Mouse (Mus musculus): ENCODE measurements around the gene Prkaca. TPM values are rescaled to one million over a fixed set of nuclear protein-coding genes. Genes with fewer than 3 reads are reported as not detected.

The Prkaca gene
- total and polyA plus RNA-seq, 3 experiments = 24.7 to 74.9 TPM; not detected in 1

- Histone ChIP-seq H3K79me2 (ENCODE audit: control insufficient read depth, insufficient read depth, low read length, poor library complexity) (no peaks in the 10 kb centered on the region), H3K9ac (ENCODE audit: control insufficient read depth, low read depth, low read length, poor library complexity, severe bottlenecking) (no peak overlapping the region), H3K4me1 (ENCODE audit: control insufficient read depth in 1 of 2, insufficient read depth in 2 of 2, low read length in 2 of 2) (no peaks in the 10 kb centered on the region), H3K27me3 (ENCODE audit: control insufficient read depth in 1 of 2, insufficient read depth in 2 of 2, low read length in 2 of 2) (no peaks in the 10 kb centered on the region), H3K36me3 (ENCODE audit: control insufficient read depth in 1 of 2, insufficient read depth in 2 of 2, low read length in 2 of 2) (peaks cover 0 to 13% of the 10 kb centered on the region in 2 experiments; a peak in 2 of 4 replicates), H3K9me3 (replicated peaks; ENCODE audit: insufficient read depth, low read length) (no peaks in the 10 kb centered on the region), H3K27ac (ENCODE audit: control insufficient read depth, low read depth, low read length) (no peak overlapping the region), H3K4me3 (ENCODE audit: control insufficient read depth in 1 of 2, insufficient read depth in 1 of 2, low read depth in 2 of 2, low read length in 2 of 2) (no peak overlapping the region)
- no peak for TF ChIP-seq ZMIZ1 (IDR thresholded peaks at IDR 0.05; ENCODE audit: low read depth, low read length)
- no peak for TF ChIP-seq ZKSCAN1 (IDR thresholded peaks at IDR 0.05; ENCODE audit: low read depth, low read length)
- TF ChIP-seq ZC3H11A (IDR thresholded peaks at IDR 0.05; ENCODE audit: low read depth, low read length) = no peak
- TF ChIP-seq MYC (IDR thresholded peaks at IDR 0.05; ENCODE audit: low read depth, low read length) = no peak
- TF ChIP-seq ELF1 (IDR thresholded peaks at IDR 0.05; ENCODE audit: low read depth, low read length) = no peak
- no peak for TF ChIP-seq HCFC1 (IDR thresholded peaks at IDR 0.05; ENCODE audit: low read depth, low read length)
- no peak for TF ChIP-seq ZNF384 (IDR thresholded peaks at IDR 0.05; ENCODE audit: low read depth, low read length)
- TF ChIP-seq CTCF (IDR thresholded peaks at IDR 0.05 in 2 of 3, conservative IDR thresholded peaks at IDR 0.05 in 1 of 3; ENCODE audit: control insufficient read depth in 1 of 3, insufficient read depth in 1 of 3, low read depth in 2 of 3, low read length in 3 of 3, poor library complexity in 1 of 3, severe bottlenecking in 1 of 3) = no peak
- TF ChIP-seq ETS1 (IDR thresholded peaks at IDR 0.05; ENCODE audit: low read depth, low read length) = no peak
- TF ChIP-seq SIN3A (IDR thresholded peaks at IDR 0.05; ENCODE audit: low read length) = no peak
- TF ChIP-seq E2F4 (IDR thresholded peaks at IDR 0.05; ENCODE audit: borderline replicate concordance, low read depth, low read length) = no peak
- TF ChIP-seq CHD1 (IDR thresholded peaks at IDR 0.05; ENCODE audit: low read depth, low read length) = no peak
- no peak for DNase-seq (ENCODE audit: low read depth, low spot score)
Observed at GRCm38 (mm10) chr8:83964015-83964765, 8.6 kb upstream of the Prkaca start.

GRCm38 (mm10) chr8:83967701-83968100 is 5.1 kb upstream of the Prkaca start:
- Histone ChIP-seq H3K4me3 (ENCODE audit: control insufficient read depth in 1 of 2, insufficient read depth in 1 of 2, low read depth in 2 of 2, low read length in 2 of 2) (no peak overlapping the region), H3K79me2 (ENCODE audit: control insufficient read depth, insufficient read depth, low read length, poor library complexity) (no peaks in the 10 kb centered on the region; the same call in 1 of the 2 replicates), H3K9ac (ENCODE audit: control insufficient read depth, low read depth, low read length, poor library complexity, severe bottlenecking) (no peak overlapping the region), H3K4me1 (ENCODE audit: control insufficient read depth in 1 of 2, insufficient read depth in 2 of 2, low read length in 2 of 2) (peaks cover 0 to 5% of the 10 kb centered on the region in 2 experiments; a peak in 1 of 4 replicates), H3K27me3 (ENCODE audit: control insufficient read depth in 1 of 2, insufficient read depth in 2 of 2, low read length in 2 of 2) (no peaks in the 10 kb centered on the region), H3K9me3 (replicated peaks; ENCODE audit: insufficient read depth, low read length) (no peaks in the 10 kb centered on the region), H3K36me3 (ENCODE audit: control insufficient read depth in 1 of 2, insufficient read depth in 2 of 2, low read length in 2 of 2) (peaks cover 0 to 11% of the 10 kb centered on the region in 2 experiments; a peak in 2 of 4 replicates), H3K27ac (ENCODE audit: control insufficient read depth, low read depth, low read length) (no peak overlapping the region)
- no peak for DNase-seq (ENCODE audit: low read depth, low spot score)
- TF ChIP-seq MYC (IDR thresholded peaks at IDR 0.05; ENCODE audit: low read depth, low read length) (no peak), ZC3H11A (IDR thresholded peaks at IDR 0.05; ENCODE audit: low read depth, low read length) (no peak), TAL1 (IDR thresholded peaks at IDR 0.05; ENCODE audit: low read length) (no peak), HCFC1 (IDR thresholded peaks at IDR 0.05; ENCODE audit: low read depth, low read length) (no peak), ETS1 (IDR thresholded peaks at IDR 0.05; ENCODE audit: low read depth, low read length) (no peak), GABPA (IDR thresholded peaks at IDR 0.05; ENCODE audit: low read depth, low read length) (no peak), POLR2AphosphoS2 (IDR thresholded peaks at IDR 0.05; ENCODE audit: low read length) (no peak), TBP (IDR thresholded peaks at IDR 0.05; ENCODE audit: low read depth, low read length) (no peak), SMC3 (IDR thresholded peaks at IDR 0.05; ENCODE audit: low read depth, low read length) (no peak), POLR2A (IDR thresholded peaks at IDR 0.05; ENCODE audit: control insufficient read depth in 1 of 2, insufficient read depth in 1 of 2, low read depth in 1 of 2, low read length in 2 of 2, poor library complexity in 1 of 2) (no peak), TCF12 (IDR thresholded peaks at IDR 0.05; ENCODE audit: low read depth, low read length) (no peak), RAD21 (IDR thresholded peaks at IDR 0.05; ENCODE audit: low read depth, low read length) (no peak), ZNF384 (IDR thresholded peaks at IDR 0.05; ENCODE audit: low read depth, low read length) (no peak), CHD1 (IDR thresholded peaks at IDR 0.05; ENCODE audit: low read depth, low read length) (no peak), MAFK (IDR thresholded peaks at IDR 0.05; ENCODE audit: borderline replicate concordance, low read depth, low read length) (no peak), KAT2A (conservative IDR thresholded peaks at IDR 0.05; ENCODE audit: low read depth, low read length) (no peak), RCOR1 (IDR thresholded peaks at IDR 0.05; ENCODE audit: low read depth, low read length) (no peak), NELFE (IDR thresholded peaks at IDR 0.05; ENCODE audit: low read depth, low read length) (no peak)

Data from MEL (cell line).